Mouse (Mus musculus): ENCODE measurements around the gene Plekhn1.

DNA sequence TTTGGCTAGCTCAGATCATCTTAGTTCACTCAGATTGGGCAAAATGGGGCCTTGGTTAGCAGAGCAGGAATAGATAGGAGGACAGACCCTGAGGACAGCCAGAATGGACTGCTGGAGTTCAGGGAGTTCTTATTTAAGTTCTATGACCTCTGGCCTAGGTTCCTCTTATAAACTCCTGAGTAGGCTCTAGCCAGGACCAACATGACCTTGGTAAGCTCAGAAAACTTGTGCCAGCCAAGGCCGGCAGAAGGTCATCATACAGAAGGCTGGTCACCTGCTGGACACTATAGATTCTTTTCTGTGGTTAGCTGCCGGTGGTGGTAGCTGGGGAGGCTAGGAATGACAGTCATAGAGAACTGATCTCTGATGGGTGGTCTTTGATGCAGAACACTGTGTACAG, 18.5 kb downstream of the Plekhn1 start:
- TF ChIP-seq CTCF (IDR thresholded peaks at IDR 0.05; ENCODE audit: insufficient read depth, low read depth, low read length) = no peak
- no peak for TF ChIP-seq POLR2A (IDR thresholded peaks at IDR 0.05; ENCODE audit: insufficient read depth, low read depth, low read length)

All from olfactory bulb, adult 2 months (tissue).